Mouse (Mus musculus) small intestine, adult 2 months (tissue): ENCODE data around the gene Zfp423. TPM values are rescaled to one million over a fixed set of nuclear protein-coding genes. Genes with fewer than 3 reads are reported as not detected.
"Not testable (repeated sequence)": the region's sequence is repeated elsewhere in the genome, so short reads cannot be mapped to it uniquely, and the experiment has no call there.

ENCODE experiments used
- H3K27ac ChIP-seq: fragments of 200-500 bp; 2 replicates; pipeline ENCODE4 v1.5.1; 2012; ENCODE audit warnings: low read depth, low read length, control low read depth, inconsistent platforms; ENCODE audit not compliant: insufficient read depth
- H3K27me3 ChIP-seq: fragments of 200-500 bp; 2 replicates; pipeline ENCODE4 v1.6.1; 2012; ENCODE audit warnings: mild to moderate bottlenecking, moderate library complexity, low read length, inconsistent platforms; ENCODE audit not compliant: control insufficient read depth, insufficient read depth
- H3K36me3 ChIP-seq: fragments of 200-500 bp; 2 replicates; pipeline ENCODE4 v1.6.1; 2012; ENCODE audit warnings: mild to moderate bottlenecking, low read length, control low read depth, inconsistent platforms; ENCODE audit not compliant: control insufficient read depth, insufficient read depth
- H3K4me1 ChIP-seq: fragments of 200-500 bp; 2 replicates; pipeline ENCODE4 v1.6.1; 2012; ENCODE audit warnings: low read length, inconsistent platforms, mixed read lengths; ENCODE audit not compliant: control insufficient read depth, insufficient read depth, insufficient read length
- H3K4me3 ChIP-seq: fragments of 200-500 bp; 2 replicates; pipeline ENCODE4 v1.5.1; 2012; ENCODE audit warnings: low read depth, mild to moderate bottlenecking, control low read depth, inconsistent platforms, low read length, moderate library complexity
- CTCF ChIP-seq: fragments of 200-500 bp; IDR thresholded peaks from 2 replicates; pipeline ENCODE4 v1.5.1; 2012; ENCODE audit warnings: low read depth, mild to moderate bottlenecking, control low read depth, inconsistent platforms, low read length, moderate library complexity, mixed read lengths; ENCODE audit not compliant: insufficient replicate concordance, insufficient read length; ENCODE audit errors: extremely low read depth
- POLR2A ChIP-seq: fragments of 200-500 bp; IDR thresholded peaks from 2 replicates; pipeline ENCODE4 v1.6.1; 2012; ENCODE audit warnings: low read depth, mild to moderate bottlenecking, control low read depth, inconsistent platforms, low read length, moderate library complexity
- WGBS: fragments of 180-500 bp; shearing (Covaris S2); methylation state at CpG from one replicate; pipeline ENCODE4 v1.1.7; 2018; 5-methylcytosine and 5-hydroxymethylcytosine counted together
- polyA plus RNA-seq: library from polyadenylated mRNA; depleted of rRNA; stranded (reverse); fragments of >200 nt; gene quantifications from 2 replicates; pipeline ENCODE4 v1.2.3, GENCODE M21; 2012

Zfp423 gene
- polyA plus RNA-seq, 1 experiment, result 2.3 TPM

DNA sequence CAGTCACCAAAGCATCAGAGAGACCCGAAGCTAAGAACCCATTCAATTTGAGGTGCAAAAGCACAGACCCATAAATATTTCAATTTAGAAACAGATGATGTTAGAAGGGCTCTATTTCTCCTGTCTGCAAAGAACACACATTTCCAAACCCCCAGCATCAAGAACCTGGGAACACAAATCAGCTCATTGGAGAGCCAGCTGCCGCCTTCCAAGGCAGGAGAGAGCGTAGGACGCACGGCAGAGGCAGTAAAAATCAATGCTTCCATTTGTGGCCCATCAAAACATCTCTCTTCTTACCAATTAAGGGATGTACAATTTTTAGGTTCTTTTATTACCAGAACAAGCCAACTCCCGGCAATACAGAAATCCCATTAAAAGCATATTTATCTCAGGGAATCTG, 98.5 kb downstream of the Zfp423 start:
- H3K27ac ChIP-seq, result no peak overlapping the region
- no peaks in the 10 kb centered on the region for H3K4me1 ChIP-seq
- TF ChIP-seq CTCF (no peak), POLR2A (no peak)
- no peaks in the 10 kb centered on the region for H3K36me3 ChIP-seq
- 73% methylated on average over 6 of the region's 6 CpGs for WGBS
- H3K4me3 ChIP-seq, result no peak overlapping the region
- H3K27me3 ChIP-seq, result no peaks in the 10 kb centered on the region

DNA sequence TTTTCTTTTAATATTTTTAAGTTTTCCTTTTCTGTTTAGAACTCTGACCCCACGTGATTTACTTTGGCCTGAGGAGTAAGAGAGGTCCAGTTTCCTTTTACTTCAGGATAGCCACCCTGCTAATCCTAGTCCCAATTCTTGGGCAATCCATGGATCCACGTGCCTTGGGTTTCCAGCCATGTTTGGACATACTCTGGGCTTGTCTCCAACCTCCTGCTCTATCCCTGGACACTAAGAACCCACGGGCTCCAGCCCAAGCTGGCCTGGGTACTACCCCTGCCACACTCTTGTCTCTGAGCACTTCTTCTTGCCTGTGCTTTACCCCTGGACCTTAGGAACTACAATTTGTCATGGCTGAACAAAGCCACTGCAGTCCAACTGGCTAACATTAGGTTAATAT, 107.5 kb downstream of the Zfp423 start:
- Histone ChIP-seq H3K27ac (no peak overlapping the region), H3K4me1 (no peaks in the 10 kb centered on the region), H3K27me3 (no peaks in the 10 kb centered on the region), H3K36me3 (no peaks in the 10 kb centered on the region), H3K4me3 (no peak overlapping the region)
- WGBS, result 56% methylated on average over 3 of the region's 3 CpGs
- TF ChIP-seq POLR2A, result no peak
- no peak for TF ChIP-seq CTCF

DNA sequence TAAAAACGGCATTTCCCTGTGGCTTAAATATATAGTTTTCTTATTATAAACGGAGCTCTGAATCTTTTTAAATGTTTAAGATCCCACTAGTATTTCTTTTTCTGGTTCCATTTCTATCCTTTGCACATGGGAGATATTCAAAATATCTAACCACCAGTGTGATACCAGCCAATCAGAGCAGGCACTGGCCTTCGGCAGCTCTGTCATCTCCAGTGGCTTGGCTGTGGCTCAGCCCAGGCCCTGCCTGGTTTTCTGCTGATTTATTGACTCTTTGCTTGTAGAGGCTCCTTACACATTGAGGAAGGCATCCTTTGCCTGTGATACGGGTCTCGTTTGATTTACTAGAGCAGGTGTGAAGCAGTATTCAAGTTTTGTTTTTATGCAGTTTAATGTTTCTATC, 108.0 kb downstream of the Zfp423 start:
- Histone ChIP-seq H3K4me3 (no peak overlapping the region), H3K27ac (no peak overlapping the region), H3K36me3 (no peaks in the 10 kb centered on the region), H3K4me1 (no peaks in the 10 kb centered on the region), H3K27me3 (no peaks in the 10 kb centered on the region)
- 66% methylated on average over 5 of the region's 5 CpGs for WGBS
- TF ChIP-seq POLR2A, result no peak
- TF ChIP-seq CTCF, result no peak

DNA sequence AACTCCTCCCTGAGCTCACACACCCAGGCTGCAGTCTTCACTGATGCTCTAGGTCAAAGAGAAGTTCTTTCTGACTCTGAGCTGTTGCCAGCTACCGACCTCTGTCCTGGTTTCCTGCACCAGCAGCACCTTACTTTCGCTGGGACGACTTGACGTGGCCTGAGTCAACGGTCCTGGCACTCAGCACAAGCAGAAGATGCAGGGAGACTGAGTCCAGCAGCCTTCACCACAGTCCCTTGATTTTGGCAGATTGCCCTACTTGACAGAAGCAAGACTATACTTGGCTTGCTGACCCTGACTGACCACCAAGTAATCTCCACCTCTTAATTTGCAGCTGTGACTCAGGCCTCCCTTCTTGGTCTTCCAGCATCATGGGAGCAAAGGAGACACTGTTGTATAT, 110.6 kb downstream of the Zfp423 start:
- H3K36me3 ChIP-seq, result no peaks in the 10 kb centered on the region
- no peak overlapping the region for H3K4me3 ChIP-seq
- no peak overlapping the region for H3K27ac ChIP-seq
- no peaks in the 10 kb centered on the region for H3K27me3 ChIP-seq
- TF ChIP-seq POLR2A (no peak), CTCF (no peak)
- 72% methylated on average over 5 of the region's 5 CpGs for WGBS
- H3K4me1 ChIP-seq, result no peaks in the 10 kb centered on the region

DNA sequence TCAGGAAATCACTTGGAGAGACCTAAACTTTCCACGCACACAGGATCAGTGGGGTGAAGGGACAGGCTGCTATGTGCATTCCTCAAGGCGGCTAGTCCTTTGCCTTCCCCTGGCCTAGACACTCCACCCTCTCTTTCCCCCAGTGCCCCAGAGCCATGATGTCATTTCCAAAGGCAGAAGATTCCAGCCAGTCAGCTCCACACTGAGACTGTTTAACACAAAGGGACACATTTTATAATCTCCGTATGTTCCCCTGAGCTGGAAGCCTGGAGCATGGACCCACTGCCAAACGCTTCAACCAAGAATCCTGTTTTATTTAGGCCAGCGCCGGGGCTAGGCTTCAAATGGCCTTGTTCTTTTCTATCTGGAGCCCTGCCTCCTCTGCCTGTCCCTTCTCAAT, 111.6 kb downstream of the Zfp423 start:
- Histone ChIP-seq H3K27me3 (no peaks in the 10 kb centered on the region), H3K4me1 (no peaks in the 10 kb centered on the region), H3K36me3 (no peaks in the 10 kb centered on the region), H3K27ac (no peak overlapping the region), H3K4me3 (no peak overlapping the region)
- no peak for TF ChIP-seq POLR2A
- TF ChIP-seq CTCF, result no peak
- 75% methylated on average over 6 of the region's 6 CpGs for WGBS

DNA sequence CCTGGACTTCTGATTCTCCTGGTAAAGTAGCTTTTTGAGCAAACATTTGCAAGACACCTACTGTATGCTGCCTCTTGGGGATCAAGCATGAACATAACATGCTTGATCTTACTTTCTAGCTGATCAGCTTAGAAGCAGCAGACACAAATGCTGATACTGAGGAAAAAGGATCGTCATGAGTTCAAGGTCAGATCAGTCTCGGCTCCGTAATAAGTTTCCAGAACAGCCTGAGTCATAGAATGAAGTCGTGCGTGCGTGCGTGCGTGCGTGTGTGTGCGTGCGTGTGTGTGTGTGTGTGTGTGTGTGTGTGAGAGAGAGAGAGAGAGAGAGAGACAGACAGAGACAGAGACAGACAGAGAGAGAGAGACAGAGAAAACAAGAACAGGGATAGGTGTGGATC, 117.3 kb downstream of the Zfp423 start:
- H3K27me3 ChIP-seq, H3K4me3 ChIP-seq, H3K36me3 ChIP-seq, H3K4me1 ChIP-seq, H3K27ac ChIP-seq: not testable (repeated sequence)
- 57% methylated on average over 11 of the region's 11 CpGs for WGBS

DNA sequence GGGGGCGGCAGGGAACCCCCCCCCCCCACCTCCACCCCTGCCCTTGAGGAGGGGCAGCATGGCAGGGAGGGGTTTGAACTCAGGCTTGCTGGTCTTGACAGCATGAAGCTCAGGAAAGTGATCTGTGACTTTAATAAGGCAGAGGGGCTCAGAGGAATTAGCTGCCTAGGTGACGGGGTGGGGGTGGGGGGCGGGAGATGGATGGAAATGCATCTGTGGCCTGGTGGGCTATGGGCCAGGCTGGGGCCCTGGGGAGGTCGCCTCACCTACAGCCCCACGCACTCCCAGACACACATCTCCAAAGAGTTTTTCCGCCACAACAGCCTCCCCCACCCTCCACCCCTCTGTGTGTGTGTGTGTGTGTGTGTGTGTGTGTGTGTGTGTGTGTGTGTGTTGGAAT, 122.1 kb downstream of the Zfp423 start:
- WGBS, result 66% methylated on average over 6 of the region's 6 CpGs
- Histone ChIP-seq H3K27me3 (no peaks in the 10 kb centered on the region), H3K4me1 (no peaks in the 10 kb centered on the region; the same call in 1 of the 2 replicates), H3K27ac (no peak overlapping the region), H3K36me3 (no peaks in the 10 kb centered on the region), H3K4me3 (no peak overlapping the region)
- no peak for TF ChIP-seq CTCF

DNA sequence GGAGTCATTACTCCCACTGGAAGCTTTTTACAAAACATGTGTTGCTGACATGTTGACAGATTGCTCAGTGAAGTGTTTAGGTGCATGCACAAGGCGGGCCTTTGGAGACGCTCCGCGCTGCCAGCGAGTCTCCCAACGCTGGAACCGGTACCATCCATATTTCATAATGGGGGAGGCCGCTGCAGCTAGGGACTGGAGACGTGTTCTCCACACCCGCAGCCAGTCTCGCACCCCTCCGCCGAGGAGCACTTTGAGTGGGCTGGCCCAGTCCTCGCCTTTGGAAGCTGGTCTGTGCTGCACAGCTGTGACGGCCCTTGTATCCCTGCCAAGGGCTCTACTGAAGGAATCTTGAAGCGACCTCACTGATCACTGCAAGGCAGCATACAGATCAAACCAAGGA, 122.5 kb downstream of the Zfp423 start:
- H3K4me1 ChIP-seq, result no peaks in the 10 kb centered on the region; the same call in 1 of the 2 replicates
- no peaks in the 10 kb centered on the region for H3K36me3 ChIP-seq
- H3K27ac ChIP-seq, result no peak overlapping the region
- no peak overlapping the region for H3K4me3 ChIP-seq
- 68% methylated on average over 16 of the region's 16 CpGs for WGBS
- TF ChIP-seq POLR2A, result no peak
- no peak for TF ChIP-seq CTCF
- no peaks in the 10 kb centered on the region for H3K27me3 ChIP-seq
